Mouse (Mus musculus) embryo, embryonic 11.5 days (tissue): ENCODE results near the gene Pnpla5.
"Not testable (repeated sequence)": the region's sequence is repeated elsewhere in the genome, so short reads cannot be mapped to it uniquely, and the experiment has no call there.

Experiments
- DNase-seq: peaks from one replicate; pipeline ENCODE4 v3.0.0-alpha.2; 2012; ENCODE audit warnings: low read depth, low spot score

Pnpla5 gene

DNA sequence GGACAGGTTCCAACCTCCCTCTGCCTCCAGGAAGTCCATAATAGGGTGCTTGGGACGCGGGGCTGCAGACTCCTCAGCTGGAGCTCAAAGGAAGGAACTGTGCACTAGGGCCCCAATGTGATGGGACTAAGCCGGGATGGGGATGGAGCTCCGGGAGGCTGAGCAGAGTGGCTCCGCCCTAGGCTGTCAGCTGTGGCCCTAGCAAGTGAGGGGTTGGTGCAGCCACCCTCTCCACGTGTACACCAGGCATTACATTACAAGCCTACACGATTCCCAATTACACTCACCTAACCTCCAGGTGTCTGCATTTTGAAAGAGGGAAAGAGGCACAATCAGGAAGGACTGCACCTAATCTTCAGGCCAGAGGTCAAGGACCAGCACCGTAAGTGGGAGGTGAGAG is at the start of gene Pnpla5:
Pnpla5 (minus strand) TSS at position 101 of the 400 bp plus-strand sequence.
- DNase-seq: no peak

DNA sequence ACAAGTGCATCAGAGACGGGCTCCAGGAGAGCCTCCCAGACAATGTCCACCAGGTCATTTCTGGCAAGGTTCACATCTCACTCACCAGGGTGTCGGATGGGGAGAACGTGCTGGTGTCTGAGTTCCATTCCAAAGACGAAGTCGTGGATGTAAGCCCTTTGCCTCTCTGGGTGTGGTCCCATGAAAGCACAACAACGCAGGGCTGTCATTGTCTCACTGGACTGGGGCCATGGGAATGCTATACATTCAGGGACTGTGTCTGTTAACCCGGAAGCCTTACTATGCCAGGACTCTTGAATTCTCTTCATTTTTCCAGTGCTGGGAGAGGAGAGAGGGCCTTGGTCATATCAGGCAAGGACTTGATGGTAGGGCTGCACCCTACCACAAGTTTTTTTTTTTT is 48.2 kb upstream of the Pnpla5 start:
- DNase-seq: no peak

DNA sequence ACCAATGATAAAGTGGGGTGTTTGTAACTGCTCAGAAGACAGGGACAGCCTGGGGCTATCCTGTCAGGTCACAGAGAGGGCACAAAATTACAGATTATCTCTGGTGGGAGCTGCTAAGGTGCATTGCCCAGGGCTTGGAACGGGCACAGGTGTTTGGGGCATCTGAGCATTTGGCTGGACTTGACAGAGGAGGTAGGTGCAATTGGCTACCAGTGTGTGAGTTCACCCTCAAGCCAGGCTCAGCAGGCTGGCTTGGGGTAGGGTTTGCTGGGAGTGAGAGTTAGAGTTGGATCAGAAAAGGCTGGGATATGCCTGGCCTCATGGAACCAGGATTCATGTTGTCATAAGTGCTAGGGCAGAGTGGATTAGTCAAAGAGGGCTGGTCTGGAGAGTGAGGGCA is 46.5 kb upstream of the Pnpla5 start:
- DNase-seq: no peak

DNA sequence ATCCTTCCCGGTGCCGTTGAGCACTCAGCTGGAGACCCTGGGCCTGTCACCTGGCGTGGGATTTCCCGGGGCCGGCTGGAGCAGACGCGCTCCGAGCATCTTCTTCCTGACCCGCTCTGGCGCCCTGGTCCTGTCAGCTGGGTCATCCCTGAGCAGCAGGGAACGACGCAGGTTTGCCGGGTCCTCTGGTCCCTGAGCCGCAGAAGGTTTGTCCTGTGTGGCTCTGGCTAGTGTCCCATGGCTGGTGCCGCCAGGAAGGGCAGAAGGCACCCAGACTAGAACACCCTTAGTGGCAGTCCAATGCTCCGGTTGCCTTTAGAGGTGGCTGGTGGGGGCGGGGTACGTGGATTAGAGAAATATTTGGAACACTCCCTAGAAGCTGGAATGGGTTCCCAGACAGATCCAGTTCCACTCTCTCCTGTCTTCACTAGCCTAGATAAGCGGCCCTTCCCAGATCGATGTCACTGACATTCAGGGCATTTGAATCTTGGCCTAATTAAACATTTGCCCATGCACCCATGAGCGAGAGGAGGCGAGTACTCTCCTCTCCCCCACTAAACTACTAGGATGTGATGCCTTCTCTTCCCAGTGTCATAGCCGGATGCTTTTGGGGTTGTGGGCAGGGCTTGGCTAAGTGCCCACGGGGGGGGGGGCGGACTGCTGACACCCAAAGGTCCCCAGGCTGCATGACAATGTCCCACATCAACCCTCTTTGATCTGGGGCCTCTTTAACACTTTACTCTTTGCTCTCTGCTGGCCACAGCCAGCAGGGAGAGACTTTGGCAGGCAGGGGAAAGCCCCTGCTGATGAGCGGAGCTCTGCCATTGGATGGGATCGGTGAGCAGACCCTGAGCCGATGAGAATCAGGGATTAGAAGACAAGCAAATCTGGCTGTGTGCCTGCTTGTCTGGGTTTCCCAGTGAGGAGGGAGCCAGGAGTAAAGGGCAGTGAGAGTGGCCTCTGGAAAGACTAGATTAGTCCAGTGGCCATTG is 45.5 kb upstream of the Pnpla5 start:
- no peak for DNase-seq

DNA sequence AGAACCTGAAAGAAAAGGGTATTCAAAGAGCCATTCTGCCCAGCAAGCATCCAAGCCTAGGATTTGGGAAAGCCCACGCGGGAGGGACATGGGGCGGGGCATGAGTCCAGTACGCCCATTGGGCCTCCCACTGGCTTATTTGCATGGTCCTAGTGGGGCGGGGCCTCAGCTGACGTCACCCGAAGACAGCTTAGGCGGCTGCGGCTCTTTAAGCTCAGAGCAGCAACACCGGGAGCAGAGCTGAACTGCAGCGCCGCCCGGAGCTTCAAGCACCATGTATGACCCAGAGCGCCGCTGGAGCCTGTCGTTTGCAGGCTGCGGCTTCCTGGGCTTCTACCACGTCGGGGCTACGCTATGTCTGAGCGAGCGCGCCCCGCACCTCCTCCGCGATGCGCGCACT is 44.6 kb upstream of the Pnpla5 start, which contains the start of gene Pnpla3:
Pnpla3 (plus strand) TSS at position 238 of the 400 bp plus-strand sequence.
- peak; percentile 95 for DNase-seq

DNA sequence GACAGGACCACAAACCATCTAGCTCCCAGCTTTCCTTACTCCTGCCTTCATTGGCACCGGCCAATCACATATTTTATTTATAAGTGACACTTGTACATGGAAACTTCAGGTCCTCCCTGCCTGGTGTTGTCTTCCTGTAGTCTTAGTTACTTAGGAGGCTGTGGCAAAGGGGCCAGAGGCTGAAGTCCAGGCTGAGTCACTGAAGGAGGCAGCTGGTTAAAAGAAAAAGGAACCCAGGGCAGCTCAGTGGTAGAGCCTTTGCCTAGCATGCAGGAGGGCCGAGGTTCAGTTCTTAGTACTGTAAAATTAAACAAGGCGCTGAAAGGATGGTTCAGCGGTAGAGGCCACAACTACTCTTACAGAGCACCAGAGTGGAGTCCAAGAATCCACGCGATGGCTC is 43.8 kb upstream of the Pnpla5 start:
- no peak for DNase-seq

DNA sequence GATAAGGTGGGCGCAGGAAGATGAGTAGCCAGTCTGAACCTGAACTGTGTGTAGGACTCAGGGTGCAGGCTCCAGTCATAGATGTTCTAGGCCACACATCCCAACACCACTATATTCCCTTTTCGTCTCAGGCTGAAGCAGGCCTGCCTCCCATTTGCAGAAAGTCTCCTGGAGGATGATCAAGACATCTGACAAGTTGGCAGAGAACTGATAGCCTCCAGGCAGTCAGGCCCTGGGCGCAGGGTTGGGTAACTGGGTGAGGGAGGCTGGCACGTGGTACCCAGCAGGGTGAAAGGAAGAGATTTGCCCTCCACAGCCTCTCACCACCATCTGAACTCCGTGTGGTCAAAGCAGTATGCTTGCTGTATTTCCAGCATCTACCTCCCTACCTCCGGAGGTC is 38.9 kb upstream of the Pnpla5 start:
- DNase-seq: no peak

DNA sequence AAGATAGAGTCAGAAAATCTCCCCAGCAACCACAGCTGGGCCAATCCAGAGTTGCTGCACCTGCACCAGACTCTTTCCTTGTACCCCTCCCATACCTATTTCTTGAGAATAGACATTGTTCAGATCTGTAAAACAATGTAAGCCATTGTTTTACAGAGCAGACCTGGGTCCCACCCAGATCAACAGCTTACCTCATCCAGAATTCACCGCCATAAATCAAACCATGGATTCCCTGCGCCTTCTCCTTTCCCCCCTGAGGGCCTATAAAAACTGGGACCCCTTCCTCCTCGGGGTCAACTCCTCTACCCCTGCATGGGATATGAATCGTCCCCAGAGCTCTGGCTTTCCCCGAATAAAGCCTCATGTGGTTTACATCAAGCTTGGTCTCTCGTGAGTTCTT is 34.6 kb upstream of the Pnpla5 start:
- DNase-seq: not testable (repeated sequence)

DNA sequence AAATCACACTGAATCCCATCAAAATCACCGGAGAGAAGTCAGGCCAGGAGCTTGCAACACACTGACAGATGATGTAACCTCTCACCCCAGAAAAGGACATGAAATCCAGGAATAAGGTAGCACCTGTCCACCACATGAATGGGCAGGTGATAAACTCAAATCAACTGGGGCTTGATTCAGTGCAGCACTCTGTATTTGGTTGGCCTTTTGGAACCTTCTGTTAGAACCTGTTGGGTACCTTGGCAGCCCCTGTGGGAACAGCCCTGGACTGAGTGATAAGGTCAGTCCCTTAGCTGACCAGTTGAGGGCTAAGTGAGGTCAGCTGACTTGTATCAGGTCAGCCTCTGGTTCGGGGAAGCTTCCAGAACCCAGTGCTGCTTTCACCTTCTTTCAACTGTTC is 33.2 kb upstream of the Pnpla5 start:
- DNase-seq: no peak

DNA sequence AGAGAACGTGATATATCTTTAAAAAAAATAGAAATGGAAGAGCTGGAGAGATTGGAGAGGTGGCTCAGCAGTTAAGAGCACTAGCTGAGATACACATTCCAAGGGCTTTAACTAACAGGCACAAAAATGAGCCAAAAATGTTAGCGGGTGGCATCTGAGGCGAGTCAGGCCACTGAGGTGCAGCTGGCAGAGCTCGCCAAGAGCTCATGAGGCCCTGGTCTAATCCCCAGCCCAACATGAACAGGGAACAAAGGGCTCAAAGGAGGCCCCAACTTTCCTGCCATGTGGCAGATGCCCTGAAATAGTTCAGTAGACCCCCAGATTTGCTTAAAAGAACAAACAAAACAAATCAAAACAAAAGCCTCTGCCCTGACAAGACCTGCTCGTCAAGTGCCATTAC is 18.0 kb upstream of the Pnpla5 start:
- no peak for DNase-seq

DNA sequence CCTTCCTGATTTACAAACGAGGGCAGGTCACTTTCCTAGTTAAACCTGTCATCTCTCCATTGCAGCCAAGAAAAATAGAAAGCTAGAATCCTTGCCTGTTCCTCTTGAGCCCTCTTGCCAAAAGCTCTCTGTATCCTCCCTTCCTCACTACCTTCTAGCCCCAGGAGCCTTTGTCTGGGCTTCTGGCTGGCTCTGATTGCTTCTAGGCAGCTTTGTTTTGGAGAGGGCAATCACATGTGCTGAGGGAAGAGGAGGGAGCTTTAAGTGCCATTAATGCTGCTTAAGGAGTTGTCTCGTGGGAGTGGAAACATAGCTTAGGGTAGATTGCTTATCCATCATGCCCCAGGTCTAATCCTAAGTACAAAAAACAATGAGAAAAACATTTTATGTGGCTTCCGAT is 17.1 kb upstream of the Pnpla5 start:
- DNase-seq: no peak

DNA sequence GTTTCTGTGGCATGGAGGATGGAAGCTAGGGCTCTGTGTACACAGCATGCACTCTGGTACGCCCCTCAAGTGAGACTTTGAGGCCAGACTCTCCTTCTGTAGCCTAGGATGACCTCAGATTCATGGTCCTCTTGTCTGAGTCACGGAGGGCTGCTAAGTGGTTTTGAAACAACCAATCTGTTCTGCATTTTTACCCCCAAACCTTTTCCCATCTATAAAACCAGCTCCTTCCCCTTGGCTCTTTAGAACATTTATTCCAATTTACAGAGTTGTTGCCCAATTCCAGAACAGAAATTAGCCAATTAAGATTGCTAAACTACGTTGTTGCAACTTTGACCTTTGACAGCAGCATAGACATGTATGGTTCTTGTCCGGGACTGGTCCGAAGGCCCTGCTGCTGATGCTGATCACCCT is 16.6 kb upstream of the Pnpla5 start:
- DNase-seq: no peak

DNA sequence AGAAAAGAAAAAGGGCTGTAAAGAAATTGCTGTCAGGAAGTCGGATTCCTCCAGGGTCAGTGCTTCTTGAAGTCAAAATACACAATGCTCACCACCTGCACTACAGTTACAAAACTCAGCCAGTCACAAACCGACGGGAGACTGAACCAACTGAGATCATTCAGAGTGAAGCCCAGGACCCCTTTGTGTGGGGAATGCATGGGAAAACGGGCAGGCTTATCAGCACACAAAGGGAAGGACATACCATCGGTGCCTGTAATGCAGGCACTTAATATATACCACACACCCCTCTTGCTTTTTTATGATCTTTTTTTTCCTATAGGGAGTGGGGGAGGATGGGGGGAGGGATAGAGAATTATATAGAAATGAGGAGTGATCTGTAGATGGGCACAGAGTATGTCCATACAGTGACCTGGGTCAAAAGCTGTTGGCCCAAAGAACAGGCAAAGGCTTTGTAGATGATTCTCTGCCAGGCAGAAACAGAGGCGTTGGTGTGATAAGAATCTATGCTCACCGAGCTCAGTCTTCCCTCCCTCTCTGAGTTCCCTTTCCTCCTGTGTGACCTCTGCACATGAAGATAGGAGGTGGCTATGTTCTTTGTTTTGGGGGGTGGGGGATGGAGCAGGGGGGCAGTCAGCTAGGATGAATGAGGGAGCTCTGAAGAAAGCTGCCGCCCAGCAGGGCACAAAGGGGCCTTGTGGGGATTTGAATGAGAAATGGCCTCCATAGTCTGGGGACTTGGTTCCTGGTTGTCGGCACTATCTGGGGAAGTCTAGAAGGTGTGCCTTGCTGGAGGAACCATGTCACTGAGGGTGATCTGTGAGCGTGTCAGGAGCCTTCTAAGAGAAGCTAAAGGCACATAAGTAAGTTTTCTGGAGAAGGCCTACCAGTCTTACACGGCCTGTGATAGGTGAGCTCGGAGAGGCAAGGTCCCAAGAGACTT is 13.8 kb upstream of the Pnpla5 start:
- DNase-seq: no peak

DNA sequence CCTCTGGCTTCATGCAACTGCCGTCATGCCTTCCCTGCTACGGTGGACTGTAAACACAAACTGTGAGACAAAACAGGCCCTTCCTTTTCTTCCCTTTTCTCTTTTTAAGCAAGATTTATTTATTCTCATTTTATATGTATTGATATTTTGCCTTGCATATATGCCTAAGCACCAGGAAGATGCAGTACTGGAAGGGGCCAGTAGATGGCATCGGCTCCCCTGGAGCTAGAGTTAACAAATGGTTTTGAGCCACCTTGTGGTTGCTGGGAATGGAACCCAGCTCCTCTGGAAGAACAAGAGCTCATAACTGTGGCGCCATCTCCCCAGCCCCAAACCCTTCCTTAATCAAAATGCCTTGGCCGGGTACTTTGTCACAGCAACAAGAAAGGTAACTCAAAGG is 12.5 kb upstream of the Pnpla5 start:
- peak; percentile 24 for DNase-seq

DNA sequence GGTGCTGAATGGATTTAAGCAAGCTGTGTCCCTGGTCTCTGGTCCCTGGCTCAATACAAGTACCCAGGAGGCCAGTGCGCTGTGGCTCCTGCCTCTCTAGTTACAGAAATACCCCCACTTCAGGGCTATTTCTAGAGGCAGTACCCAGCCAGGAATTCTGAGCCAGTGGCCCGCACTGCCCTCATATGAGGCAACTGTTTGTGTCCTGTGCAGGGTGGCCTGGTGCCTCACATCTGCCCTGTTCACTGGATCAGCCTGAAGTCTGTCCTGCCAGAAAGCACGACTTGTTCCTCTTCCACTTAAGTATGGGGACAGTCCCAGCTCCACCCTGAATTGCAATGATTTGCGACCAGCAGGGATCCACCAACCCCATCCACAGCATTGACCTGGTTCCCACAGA is 10.5 kb upstream of the Pnpla5 start:
- no peak for DNase-seq

DNA sequence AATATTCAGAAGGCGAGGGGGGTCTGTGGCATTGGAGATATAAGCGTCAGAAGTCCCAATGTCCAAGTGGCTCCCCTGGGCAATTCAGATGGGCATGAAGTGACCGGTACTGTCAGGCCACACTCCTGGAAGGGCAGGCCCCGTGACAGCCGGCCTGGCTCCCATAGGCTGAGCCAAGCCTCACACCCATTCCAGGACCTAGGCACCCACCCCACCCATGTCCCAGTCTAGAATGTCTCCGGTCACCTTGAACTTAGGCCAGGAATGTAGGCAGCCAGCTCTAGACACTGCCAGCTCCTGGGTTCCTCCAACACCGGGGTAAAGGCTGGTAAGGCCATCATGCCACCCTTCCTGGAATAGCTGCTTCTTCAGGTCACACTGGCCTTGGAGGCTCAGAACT is 9.0 kb upstream of the Pnpla5 start:
- DNase-seq: no peak

DNA sequence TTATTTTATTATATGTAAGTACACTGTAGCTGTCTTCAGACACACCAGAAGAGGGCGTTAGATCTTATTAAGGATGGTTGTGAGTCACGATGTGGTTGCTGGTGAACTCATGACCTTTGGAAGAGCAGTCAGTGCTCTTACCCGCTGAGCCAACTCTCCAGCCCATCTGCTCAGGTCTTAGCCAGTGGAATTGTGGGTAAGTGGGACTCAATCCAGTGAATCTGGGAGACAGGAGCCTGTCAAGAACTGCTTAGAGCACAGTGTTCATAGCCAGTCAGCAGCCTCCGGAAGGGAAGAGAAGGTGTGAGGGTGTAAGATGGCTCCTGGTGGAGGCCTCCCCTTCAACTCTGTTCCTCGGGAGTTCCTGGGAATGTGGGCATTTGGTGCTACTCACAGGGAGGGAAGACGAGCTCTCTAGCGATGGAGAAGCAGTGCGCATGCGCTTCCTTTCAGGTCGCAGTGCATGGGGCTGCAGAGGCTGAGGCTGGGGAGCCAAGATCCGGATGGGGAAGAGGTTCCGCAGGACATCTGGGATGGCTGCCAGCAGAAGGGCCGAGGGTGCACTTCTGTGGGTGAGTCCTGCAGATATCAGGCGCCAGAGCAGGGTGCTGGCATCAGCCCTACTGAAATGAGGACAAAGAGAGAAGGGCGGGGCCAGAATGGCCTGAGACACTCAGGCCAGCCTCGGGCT is 8.3 kb upstream of the Pnpla5 start:
- no peak for DNase-seq

DNA sequence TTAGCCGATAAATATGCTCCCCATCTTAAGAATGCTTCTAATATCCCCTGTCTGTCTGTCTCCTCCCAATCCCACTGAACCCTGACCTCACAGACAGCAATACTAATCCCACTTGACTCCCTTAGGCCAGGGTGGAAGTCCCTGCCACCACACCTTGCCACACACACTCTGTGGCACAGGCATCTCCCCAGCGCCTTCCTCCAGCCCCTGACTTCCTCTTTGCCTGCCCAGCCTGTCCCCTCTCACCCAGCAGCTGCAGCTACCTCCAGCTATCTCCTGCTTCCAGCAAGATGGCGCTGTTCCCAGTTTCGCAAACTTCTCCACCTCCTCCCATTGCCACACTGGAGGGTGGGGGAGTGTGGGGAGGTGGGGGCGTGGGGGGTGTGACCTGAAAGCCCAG is 3.9 kb upstream of the Pnpla5 start:
- no peak for DNase-seq

DNA sequence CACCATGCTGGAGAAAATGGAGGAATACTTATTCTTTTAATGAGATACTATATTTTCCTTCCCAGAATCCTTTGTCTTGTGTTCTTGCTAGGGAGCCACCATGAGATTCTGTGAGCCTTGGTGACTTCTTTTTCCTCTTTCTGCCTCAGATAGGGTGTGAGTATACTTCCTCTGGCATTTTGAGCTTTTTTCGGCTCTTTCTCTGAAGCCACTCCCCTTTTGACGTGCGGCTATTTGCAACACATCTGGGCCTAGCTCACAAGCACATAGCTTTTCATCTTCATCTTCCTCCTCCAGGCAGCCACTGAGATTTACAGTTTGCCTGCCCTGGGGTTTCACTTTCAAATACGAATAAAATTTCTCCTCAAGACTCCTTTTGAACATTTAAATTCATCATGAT is 3.5 kb upstream of the Pnpla5 start:
- no peak for DNase-seq

DNA sequence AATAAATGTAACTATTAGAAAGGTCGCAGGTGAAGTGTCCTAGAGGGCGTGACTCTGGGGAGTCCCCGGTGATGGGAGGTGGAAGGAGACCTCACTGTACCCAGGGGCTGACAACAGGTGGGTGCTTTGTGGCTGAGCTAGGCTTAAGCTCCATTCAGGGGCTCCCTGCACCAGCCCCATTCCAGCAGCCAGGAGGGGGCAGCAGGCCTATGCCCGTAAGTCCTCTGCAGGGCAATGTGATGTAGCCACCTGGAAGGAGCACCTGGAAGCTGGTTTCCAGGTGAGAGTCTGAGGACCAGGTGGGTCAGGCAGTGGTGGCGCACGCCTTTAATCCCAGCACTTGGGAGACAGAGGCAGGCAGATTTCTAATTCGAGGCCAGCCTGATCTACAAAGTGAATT is 1.1 kb upstream of the Pnpla5 start:
- DNase-seq: no peak

DNA sequence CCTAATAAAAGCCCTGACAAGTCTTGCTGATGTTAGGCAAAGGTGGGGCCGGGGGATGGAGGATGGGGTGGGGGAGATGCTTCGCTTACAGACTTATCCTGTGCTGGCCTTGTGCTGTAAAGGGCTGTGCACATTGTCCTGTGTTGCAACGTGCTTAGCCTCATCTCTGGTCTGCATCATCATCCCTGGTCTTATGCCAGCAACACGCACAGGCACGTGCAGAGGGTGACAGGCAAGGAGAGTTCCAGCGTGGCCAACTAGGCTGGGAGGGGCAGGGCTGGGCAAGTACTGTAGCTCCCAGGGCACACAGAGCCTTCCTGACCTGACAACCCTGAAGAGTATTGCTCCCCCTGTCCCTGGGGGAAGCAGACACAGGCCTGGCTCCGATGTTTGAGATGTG is 1.9 kb downstream of the Pnpla5 start:
- no peak for DNase-seq

DNA sequence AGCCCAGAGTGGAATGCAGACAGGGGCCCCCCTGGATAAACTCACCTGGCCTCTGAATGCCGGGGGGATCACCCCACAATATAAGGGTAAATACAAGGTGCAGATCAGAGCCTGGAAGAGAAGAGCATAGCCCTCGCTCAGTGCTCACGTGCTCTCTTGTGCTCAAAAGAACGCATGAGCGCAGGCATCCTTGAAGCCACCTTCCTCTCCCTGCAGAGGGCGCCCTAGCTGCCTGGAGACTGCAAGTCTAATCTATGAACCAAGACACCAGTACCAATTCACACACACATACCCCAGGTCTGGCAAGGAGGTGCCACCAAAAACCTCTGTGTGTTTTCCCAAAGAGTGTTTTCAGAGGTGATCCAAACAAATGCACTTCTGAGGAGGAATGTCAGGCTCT is 2.4 kb downstream of the Pnpla5 start:
- no peak for DNase-seq
